Mouse (Mus musculus): ENCODE data around the gene Retn.

Retn gene

DNA sequence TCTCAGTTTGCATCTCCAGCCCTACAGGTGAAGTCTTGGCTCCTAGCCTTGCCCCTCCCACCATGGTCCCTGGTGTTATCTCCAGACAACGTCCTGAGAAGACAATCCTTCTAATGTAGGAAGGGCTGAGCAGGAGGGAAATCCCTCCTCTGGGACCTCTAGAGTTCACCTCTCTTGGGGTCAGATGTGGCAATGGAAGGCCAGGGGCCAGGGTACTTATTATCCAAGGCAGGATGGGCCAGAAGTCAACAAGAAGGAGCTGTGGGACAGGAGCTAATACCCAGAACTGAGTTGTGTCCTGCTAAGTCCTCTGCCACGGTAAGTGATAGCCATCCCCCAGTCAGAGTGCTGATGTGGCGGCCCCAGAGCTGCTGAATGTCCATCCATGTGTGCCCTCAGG lies at the start of gene Retn:
TSS of gene Retn (plus strand) at position 245 of the 400 bp plus-strand sequence.
- DNase-seq (ENCODE audit: extremely low spot score, low read depth, low spot score), result no peak

DNA sequence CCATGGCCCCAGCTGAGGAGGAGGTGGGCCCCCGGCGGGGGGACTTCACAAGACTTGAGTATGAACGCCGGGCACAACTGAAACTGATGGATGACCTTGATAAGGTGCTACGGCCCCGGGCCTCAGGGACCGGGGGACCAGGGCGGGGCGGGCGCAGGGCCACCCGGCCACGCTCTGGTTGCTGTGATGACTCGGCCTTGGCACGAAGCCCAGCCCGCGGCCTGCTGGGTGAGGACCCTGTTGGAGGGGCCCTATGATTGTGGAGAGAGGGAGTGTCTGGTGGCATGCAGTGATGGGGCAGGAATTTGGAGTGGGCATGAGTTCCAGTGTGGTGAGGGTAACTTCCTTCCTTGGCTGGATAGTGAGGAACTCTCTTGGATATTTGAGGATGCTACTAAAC lies 49.0 kb upstream of the Retn start:
- no peak for DNase-seq (ENCODE audit: extremely low spot score, low read depth, low spot score)

DNA sequence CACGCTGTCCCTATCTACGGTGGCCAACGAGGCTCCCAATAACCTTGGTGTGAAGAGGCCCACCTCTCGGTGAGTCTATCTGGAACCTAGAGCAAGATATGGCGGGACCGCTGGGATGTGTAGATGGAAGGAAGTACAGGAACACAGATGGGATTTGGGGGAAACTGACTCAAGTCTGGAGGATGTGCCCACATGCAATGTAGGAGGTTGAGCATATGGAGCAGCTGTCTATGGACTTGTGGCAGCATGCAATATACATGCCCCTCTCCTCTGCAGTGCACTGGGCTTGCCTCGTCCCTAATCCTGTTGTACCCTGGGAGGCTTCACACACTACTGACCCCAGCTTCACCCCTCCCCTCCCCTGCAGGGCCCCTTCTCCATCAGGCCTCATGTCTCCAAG lies 47.7 kb upstream of the Retn start:
- no peak for DNase-seq (ENCODE audit: extremely low spot score, low read depth, low spot score)

DNA sequence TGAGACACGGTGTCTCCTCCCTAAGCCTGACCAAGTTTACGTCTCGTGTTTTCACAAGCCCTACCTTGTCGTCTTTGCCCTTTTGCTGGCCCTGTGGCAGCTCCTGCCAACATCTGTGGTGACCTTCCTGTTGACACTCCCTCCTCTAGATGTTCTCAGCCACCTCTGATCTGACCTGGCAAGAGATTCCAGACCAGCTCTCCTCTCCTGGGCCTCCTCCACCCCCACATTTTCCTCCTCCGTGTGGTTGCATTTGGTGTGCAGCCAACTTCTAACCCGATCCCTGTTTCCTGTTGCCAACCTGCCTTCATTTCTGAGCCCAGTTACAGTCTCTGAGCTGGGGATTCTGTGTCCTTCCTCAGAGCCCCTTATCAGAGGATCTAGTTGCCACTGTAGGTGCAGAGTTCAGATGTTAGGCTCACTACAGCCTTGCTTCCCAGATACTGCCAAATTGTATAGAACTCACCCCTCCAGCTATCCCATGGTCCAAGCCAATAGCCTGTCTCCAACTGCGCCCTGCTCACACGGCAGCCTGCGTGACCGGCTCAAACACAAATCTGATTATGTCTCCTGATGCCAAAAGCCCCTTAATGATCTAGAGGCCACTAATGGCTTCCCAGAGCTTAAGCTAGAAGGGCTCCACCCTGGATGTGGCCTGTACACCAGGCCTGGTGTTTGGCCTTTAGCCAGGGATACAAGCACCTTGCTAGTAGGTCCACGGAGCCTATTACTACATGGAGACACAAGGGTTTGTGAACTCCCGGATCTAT lies 46.3 kb upstream of the Retn start:
- no peak for DNase-seq (ENCODE audit: extremely low spot score, low read depth, low spot score)

DNA sequence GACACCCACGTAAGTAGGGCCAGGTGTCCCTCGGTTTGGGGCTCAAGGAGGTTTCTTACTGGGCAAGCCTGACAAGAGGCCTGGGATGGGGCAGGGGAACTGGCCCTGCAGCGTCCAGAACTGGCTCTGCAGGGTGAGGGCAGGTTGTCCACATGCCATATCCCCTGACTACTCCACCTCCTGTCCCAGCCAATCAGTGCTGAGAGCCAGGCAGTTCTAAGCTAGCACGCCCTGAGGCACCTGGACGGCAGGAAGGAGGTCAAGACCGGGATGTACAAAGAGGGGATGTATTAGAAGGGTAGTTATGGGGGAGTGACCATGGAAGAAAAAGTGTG lies 45.8 kb upstream of the Retn start:
- no peak for DNase-seq (ENCODE audit: extremely low spot score, low read depth, low spot score)

DNA sequence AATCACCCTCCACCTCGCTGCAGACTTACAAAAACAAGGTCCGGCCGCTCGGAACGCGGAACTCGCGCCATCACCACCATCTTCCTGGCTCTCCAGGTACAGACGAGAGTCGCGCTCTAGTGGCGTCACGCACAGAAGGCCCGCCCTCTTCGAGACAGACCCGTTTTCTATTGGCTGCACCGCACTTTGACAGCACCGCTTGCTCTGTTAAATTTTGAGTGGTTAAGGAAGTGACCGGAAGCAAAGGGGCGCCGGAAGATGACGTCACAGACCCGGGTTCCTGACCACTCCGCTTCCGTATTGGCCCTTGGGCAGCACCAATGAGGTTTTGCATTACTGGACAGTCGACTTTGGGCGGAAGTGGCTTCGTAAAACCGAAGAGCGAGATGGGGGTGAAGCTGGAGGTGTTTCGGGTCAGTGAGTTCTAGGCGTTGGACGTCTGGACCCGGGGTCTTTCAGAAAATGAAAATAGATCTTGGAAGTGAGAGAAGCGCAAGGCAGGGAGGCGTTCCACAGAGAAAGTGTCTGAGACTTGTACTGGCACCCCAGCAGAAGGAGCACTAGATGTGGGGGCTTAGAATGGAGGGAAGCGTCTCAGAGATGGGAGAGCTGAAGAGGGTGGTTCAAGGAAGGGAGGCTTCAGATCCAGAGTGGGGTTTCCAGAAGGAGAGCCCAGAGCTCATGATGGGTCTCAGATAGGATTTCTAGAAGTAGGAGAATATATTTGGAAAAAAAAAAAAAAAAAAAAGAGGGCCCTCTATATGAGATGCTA lies 34.2 kb upstream of the Retn start, which contains the start of the genes Xab2 and Pet100:
TSS of gene Xab2 (minus strand) at position 118 of the 772 bp plus-strand sequence.
TSS of gene Pet100 (plus strand) at position 350 of the 772 bp plus-strand sequence.
- peak; percentile 100 for DNase-seq (ENCODE audit: extremely low spot score, low read depth, low spot score)

DNA sequence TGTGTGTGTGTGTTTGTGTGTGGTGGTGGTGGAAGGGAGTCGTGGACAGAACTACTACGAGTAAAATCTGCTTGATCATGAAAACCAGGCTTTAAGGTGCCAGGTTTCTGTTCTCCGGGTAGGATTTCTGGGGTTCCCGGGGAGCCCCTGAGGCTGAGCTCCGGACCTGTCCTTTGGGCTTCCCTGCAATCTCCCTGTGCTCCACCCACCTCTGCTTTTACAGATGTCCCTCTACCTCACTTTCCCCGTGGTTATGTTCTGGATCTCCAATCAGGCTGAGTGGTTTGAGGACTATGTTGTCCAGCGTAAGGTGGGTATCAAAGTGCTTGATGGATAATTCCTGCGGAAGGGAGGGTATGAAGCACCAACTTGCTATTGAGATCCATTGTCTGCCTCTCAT lies 33.5 kb upstream of the Retn start:
- DNase-seq (ENCODE audit: extremely low spot score, low read depth, low spot score), result no peak

DNA sequence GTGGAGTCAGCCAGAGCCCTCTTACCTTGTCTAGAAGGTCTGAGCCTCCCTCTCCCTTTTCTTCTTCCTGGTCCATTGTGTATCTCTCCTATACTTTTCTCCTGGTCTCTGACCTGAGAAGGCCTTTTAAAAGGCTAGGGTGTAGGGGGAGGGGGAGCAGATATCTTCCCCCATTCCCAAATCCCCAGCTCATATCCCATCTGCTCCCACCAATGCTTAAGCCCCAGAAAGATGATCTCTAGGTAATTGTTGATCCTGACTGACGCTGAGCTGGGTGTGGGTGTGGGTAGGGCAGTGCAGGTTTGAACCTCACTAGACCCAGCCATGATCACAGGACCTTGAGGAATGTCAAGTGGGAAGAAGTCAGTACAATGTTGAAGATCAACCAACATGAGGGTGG lies 30.1 kb upstream of the Retn start, which contains the start of gene Pcp2:
TSS of gene Pcp2 (minus strand) at position 101 of the 400 bp plus-strand sequence.
- no peak for DNase-seq (ENCODE audit: extremely low spot score, low read depth, low spot score)

DNA sequence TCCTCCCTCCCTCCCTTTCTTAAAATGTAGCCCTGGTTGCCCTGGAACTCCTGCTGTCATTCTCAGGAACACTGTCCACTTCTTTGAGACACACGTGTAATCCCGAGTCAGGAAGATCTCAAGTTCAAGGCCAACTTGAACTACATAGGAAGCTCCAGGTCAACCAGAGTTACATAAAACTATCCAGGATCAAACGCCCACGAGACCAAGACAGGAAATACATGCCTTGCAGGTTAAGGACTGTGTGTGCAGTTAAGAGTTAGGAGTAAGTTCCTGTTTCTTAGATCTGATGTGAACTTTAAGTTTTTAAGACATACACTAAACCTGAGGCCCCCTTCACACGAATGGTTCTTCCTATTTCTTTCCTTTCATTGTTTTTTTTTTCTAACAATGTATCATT lies 28.6 kb upstream of the Retn start:
- DNase-seq (ENCODE audit: extremely low spot score, low read depth, low spot score), result no peak

DNA sequence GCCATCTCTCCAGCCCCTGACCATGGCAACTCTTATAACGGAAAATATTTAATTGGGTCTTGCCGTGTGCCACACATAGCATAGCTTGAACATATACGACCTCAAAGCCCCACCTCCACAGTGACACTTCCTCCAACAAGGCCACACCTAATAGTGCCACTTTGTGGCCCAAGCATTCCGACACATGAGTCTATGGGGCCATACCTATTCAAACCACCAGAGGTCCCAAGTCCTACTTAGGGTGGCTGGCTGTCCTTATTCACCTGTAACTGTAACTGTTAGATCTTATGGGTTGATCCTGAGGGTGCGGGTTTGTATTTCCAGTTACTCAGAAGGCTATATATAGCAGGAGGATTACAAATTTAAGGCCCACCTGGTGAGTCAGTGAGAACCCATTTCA lies 27.6 kb upstream of the Retn start:
- DNase-seq (ENCODE audit: extremely low spot score, low read depth, low spot score), result no peak

DNA sequence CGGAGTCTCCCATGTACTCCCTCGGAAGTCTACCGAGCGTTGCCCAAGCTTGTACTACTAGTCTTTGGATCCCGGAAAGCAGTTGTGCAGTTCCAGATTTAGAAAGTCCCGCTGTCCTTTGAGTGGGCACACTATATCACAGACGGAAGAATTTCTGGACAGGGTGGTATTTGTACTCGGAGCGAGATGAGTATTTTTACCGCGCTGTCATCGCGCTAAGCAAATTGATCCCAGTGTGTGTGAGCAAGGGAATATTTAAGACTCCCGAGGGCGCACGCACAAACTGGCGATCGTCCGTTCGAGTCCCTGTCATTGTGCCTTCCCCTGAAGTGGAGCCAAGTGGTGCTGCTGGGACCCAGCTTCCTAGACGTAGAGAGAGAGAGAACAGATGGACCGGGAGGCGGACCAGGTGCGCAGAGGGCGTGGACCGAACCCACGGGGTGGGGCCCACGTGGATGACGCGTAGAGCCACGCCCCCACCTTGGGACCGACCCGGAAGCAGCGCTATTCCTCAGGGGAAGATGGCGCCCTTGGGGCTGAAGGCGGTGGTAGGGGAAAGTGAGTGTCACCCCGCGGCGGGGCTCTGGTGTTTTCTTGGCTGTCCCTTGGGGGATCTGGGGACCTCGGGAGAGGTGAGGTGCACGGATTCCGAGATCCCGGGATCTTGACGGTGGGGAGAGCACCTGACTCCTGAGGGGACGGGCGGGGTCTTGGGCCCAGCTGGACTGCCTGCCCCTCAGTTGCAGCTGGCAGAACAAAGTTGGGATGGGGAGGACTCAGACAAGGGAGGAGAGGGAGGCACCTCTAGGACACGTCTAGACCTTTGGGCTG lies 24.7 kb upstream of the Retn start, which contains the start of gene Stxbp2:
TSS of gene Stxbp2 (plus strand) at position 309 of the 831 bp plus-strand sequence.
- DNase-seq (ENCODE audit: extremely low spot score, low read depth, low spot score), result no peak

DNA sequence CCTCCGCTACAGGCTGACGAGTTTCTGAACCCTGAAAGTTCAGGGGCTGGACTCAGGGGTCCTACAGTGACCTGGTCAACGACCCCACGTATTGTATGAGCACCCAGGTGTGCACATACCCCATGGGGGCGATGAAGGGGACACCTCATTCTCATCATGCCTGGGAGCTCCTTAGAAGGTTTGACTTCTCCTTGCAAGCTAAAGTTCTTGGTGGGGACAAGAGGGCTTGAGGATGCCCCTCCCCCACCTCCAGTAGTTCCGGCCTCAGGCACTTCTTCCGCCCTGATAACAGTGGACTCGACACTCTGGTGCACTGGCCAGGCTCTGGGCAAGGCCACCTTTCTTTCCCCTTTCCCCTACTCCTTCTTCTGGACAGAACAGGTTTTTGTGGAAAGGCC lies 24.1 kb upstream of the Retn start:
- no peak for DNase-seq (ENCODE audit: extremely low spot score, low read depth, low spot score)

DNA sequence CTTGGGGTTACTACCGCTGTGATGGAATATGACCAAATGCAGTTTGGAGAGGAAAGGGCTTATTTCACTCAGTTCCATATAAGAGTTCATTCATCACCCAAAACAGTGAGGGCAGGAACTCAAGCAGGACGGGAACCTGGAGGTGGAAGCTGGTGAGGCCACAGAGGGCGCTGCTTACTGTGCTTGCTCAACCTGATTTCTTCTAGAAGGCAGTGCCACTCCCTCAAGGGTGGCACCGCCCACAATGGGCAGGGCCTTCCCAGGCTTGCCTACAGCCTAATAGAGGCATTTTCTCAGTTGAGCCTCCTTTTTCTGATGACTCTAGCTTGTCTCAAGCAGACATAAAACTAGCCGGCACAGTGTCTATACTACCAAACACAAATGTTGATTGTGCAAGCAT lies 9.8 kb upstream of the Retn start:
- no peak for DNase-seq (ENCODE audit: extremely low spot score, low read depth, low spot score)

DNA sequence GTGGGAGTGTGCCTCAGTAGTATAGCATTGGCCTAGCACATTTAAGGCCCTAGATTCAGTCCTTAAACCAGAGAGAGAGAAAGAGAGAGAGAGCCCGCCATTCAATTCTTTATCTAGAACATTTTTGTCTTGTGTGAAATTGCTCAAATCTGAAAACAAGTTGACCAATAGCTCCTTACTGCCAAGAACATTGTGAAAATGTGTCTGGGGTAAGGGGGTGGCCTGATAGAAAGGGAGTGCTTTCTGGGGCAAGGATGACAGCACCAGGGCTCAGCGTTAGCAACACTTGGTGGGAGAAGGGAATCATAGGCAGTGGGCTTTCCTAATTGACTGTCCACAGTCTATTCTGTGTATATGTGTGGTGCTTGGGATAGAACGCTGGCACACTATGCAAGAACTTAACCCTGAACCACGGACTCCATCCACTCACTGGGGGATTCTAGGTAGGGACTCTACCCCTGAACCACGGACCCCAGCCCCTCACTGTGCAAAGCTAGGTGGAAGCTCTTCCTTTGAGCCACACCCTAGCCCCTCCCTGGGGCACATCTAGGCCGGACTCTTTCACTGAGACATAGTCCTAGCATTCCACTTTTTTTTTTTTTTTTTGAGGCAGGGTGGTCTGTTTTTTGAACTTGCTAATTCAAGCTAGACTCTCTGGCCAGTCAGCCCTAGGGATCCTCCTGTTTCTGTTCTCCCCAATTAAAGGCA lies 8.6 kb upstream of the Retn start:
- DNase-seq (ENCODE audit: extremely low spot score, low read depth, low spot score), result no peak

DNA sequence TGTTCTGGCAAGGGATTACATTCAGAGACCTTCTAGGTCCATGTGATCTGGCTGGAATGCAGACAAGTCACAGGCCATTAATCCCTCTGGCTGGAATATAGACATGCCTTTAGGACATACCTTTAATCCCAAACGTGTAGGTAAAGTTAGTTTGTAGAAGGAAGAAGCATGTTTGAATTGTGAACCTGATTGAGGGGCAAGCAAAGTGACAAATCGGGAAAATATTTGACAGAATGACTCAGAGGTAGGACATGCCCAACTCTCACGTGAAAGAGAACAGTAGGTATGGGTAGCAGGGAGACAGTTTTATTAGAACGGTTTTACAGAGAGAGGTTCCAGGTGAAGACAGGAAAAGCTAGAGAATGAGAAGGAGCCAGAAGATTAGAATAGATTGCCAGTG lies 8.0 kb upstream of the Retn start:
- DNase-seq (ENCODE audit: extremely low spot score, low read depth, low spot score), result no peak

DNA sequence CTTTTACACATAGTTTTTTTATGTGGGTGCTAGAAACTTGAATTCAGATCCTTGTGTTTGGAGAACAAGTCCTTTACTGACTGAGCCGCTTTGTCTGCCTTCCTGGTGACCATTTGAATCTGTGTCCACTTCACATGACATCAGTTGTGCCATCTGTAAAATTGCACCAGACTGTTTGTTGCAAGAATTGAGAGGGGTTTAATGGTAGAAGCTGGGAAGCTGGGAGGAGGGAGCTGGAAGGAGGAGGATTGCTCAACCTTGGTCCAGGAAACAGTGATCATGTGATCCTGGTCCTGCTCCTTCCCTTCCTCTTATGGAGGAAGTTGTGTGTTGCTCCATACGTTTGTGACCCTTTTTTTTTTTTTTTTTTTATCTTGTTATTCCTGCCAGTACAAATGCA lies 7.3 kb upstream of the Retn start:
- DNase-seq (ENCODE audit: extremely low spot score, low read depth, low spot score), result no peak

DNA sequence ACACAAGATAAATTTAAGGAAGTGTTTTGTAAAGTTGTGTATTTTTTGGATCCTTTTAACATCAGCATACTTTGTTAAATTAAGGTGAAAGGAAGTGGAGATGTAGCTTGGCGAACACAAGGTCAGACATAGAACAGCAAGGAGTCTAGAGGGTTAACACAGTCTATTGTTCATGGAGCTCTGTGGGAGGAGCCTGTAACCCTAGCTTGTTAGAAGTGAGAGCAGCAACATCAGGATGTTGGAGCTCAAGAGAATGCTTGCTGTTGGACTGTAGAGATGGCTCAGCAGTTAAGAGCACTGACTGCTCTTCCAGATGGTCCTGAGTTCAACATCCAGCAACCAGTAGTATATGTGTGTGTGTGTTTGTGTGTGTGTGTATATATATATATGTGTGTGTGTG lies 6.6 kb upstream of the Retn start:
- DNase-seq (ENCODE audit: extremely low spot score, low read depth, low spot score), result no peak

DNA sequence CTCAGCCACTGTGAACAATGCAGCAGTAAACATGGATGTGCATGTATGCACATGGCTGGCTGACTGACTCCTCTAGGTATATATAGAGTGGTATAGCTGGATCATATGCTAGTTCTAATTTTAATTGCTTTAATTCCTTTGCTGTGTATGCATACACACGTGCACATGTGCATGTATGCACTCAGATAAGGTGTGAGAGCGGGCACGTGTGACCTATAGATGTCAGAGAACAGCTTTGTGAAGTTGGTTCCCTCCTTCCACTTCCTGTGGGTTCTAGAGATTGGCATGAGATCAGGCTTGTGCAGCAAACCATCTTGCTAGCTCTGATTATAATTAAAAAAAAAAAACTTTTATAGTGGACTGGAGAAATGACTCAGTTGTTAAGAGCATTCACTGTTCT lies 2.7 kb upstream of the Retn start:
- no peak for DNase-seq (ENCODE audit: extremely low spot score, low read depth, low spot score)

DNA sequence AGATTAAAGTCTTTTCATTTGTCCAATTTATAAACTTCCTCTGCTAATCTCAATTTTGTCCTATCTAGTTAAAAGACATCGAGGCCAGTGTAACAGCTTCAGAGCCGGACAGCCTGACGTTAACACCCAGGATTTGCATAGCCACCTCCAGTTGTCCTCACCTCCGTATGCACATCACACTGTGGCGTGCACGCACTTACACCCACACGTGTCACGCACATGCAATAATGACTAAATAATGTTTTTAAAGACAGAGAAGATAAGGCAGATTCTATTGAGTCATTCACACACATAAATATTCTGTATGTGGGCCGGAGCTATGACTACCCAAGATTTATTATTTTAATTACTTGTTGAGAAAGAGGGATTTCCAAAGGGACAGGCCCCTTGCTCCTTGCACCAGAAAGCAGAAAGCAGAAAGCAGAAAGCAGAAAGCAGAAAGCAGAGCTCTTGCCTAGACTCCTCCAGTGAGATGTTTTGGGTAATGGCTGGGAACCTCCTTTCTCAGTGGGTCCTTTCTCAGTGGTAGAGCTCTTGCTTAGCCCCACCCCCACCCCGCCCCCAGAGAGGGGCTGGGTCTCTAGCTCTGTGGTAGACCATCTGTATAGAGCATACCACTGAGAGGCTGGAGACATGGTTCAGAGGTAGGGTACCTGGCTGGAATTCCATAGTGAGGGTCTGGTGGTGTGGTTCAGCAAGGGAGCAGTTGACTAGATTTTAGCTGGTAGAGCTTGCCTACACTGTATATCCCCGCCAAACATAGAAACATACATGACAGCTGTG lies 653 bp upstream of the Retn start:
- DNase-seq (ENCODE audit: extremely low spot score, low read depth, low spot score), result no peak

All from hindlimb bud, embryonic 11.5 days (tissue).